Mouse (Mus musculus) testis, postnatal 10 days (tissue): ENCODE results near the gene Ccdc47.
A peak's percentile ranks its signal among the peaks of the same experiment; 100 is the strongest.

Experiments used
- DNase-seq: peaks from one replicate; pipeline ENCODE4 v3.0.0; 2021; ENCODE audit warnings: low spot score

Ccdc47 gene

GRCm38 (mm10) chr11:106198277-106198676, 17.9 kb downstream of the Ccdc47 start:
- no peak for DNase-seq

- DNase-seq: no peak
Observed at GRCm38 (mm10) chr11:106195341-106195740, 20.8 kb downstream of the Ccdc47 start.

DNA sequence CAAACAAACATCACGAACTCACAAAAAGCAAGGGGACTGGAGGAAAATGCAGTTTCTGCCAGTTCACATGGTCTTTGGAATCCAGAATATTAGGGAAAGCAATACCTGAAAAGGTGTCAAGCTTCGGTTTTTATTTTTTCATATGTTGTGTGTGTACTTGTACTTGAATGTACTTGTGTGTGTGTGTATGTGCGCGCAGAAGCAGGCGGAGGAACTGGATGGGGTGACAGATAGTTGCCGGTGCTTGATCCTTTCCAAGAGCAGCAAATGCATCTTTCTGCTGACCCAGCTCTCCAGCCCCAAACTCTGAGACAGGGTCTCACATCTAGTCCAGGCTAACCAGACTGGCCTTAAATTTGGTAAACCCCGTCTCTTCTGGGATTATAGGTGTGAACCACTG, 21.3 kb downstream of the Ccdc47 start:
- DNase-seq: no peak

DNA sequence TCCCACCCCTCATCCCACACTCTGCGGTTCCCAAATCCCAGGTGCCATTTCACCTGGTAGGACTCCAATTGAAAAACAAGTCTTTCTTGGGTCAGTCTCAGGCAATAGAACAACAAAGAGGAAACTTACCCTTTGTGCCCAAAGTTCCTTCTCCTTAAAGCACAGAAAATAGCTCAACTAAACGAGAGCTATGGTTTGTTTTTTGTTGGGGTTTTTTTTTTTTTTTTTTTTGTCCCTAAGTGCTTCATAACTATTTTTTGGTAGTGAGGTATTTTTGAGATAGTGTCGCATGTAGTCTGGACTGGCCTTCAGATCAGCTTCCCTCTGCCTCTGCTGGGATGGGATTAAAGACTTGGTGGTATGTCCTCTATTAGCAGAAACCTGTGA, 22.0 kb downstream of the Ccdc47 start:
- no peak for DNase-seq

- peak; percentile 98 for DNase-seq
Observed at GRCm38 (mm10) chr11:106193371-106194154, 22.6 kb downstream of the Ccdc47 start.

DNA sequence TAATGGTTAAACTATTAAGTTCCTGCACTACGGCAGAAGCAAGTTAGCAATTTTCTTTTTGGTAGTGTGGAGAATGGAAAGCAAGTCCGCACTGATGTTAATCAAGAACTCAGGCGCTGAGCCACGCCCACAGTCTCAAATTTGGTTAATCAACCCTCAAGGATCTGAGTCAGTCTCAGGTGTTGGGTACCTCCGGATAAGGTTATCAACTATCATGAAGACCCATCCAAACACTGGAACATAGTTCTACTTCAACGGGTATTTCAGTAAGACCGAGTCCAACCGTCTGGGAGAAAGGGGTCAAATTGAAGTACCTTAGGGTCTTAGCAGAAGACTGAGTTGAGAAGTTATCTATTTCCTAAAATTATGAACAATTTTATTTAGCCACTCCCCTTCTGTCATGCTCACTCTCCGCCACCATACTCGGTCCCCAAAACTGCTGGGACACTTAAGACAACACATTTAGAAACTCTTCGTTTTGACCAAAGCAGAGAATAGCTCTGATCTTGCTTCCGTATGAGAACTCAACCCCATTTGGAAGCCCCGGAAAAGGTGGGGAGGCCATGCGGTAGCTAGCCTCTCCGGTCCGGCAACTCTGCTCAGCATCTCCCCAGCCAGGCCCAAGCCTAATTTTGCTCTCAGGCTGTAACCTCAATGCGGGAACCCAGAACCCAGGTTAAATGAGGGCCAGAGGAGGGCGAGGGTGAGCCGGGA, 23.3 kb downstream of the Ccdc47 start:
- DNase-seq: no peak

DNA sequence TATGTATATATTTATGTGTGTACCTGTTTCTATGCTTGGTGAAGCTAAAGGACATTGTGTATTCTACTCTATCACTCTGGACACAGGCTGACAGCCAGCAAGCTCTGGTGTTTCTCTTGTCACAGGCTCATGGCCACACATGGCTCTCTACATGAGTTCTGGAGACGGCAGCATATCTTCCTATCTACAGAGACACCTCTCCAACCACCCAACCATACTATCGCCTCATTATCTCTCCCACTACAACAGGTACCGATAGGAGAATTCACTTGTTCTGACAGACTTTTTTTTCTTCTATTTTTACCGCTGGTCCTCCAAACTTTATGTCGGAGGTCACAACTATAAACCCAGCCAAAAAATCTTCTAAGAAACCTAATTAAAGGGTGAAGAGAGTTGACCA, 23.9 kb downstream of the Ccdc47 start:
- no peak for DNase-seq

- DNase-seq: no peak
Observed at GRCm38 (mm10) chr11:106191716-106192115, 24.4 kb downstream of the Ccdc47 start.

DNA sequence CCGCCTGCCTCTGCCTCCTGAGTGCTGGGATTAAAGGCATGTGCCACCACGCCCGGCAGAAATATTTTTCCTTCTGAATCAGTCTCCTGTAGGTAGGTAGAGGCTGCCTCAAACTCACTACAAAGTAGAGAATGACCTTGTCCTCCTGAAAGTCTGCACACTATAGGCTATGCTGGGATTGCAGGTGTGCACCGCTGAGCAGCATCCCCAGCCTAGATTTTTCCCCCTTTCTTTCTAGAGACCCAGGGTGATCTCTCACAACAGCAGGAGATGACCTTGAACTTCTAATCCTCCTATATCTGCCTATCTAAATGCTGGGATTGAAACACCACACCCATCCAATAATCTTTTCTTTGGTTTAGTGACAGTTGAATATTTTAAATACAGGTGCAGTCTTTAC, 28.8 kb downstream of the Ccdc47 start:
- DNase-seq: no peak

DNA sequence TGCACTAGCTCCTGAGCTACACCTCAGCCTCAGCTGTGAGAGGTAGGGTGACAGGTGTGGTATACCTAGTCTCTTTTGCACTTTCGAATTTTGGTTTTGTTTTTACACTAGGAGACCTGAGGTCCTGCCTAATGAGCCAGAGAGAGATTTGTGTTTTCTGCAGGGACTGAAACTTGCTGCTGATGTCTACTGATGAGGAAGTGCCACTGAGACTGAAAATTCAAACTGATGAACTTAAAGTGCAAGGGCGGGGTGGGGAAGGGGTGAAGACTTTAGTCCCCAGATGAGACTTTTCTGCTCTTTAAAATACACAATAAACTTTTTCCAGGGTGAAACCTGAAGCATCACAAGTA, 35.7 kb downstream of the Ccdc47 start:
- no peak for DNase-seq

DNA sequence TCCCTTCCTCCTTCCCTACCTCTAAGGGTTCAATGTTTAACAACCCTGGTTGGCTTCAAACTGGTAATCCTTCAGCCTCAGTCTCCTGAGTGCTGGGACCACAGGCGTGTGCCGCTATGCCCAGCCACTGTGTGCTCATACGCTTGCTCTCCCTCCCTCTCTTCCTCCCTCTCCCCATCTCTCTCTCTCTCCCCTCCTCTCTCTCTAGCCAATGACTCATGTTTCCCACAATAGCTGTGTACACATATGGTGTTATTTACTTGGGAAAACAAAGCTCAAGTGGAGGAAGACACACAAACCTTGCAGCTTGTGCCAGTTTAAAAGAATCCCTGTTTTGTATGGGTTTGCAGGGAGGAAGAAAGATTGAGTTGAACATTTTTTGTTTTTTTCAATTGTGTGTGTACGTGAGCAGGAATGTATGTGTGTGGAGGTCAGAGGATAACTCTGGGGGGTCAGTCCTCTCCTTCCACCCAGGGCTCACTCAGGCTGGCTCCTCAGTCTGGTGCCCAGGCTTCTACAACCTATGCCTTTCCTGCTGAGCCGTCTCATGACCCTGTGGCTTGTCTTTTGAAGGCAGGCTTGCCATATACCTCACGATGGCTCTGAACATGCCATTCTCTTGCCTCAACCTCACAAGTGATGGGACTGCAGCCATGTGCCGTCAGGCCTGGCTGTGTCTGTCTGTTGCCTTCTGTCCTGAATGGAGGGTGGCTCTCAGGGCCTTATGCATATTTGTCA, 36.3 kb downstream of the Ccdc47 start:
- DNase-seq: no peak

- no peak for DNase-seq
Observed at GRCm38 (mm10) chr11:106178036-106178782, 37.9 kb downstream of the Ccdc47 start.

- no peak for DNase-seq
Observed at GRCm38 (mm10) chr11:106176372-106176771, 39.8 kb downstream of the Ccdc47 start.

GRCm38 (mm10) chr11:106175081-106175480, 41.1 kb downstream of the Ccdc47 start:
- DNase-seq: no peak

DNA sequence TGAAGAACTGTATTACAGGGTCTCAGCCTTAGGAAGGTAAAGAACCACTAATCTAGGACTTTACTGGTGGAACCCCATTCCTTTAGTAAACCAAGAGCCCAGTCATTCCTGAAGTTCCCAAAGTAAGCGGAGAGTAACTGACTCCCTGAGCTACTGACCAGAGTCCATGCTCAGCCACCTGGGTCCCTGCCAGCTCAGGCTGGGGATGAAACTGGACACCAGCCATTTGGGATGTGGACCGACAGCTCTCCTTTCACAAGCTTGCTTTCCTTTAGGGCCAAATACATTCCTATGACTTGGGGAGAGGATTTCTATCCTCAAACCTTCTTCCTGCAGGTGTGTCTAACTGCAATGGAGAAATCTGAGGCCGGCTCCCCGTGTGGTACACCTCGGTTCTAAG, 41.8 kb downstream of the Ccdc47 start:
- DNase-seq: no peak

- no peak for DNase-seq
Observed at GRCm38 (mm10) chr11:106173228-106173627, 42.9 kb downstream of the Ccdc47 start.

GRCm38 (mm10) chr11:106170807-106171206, 45.3 kb downstream of the Ccdc47 start:
- no peak for DNase-seq

- DNase-seq: no peak
Observed at GRCm38 (mm10) chr11:106167435-106167834, 48.7 kb downstream of the Ccdc47 start.

- no peak for DNase-seq
Observed at GRCm38 (mm10) chr11:106164601-106165180, 51.5 kb downstream of the Ccdc47 start.

DNA sequence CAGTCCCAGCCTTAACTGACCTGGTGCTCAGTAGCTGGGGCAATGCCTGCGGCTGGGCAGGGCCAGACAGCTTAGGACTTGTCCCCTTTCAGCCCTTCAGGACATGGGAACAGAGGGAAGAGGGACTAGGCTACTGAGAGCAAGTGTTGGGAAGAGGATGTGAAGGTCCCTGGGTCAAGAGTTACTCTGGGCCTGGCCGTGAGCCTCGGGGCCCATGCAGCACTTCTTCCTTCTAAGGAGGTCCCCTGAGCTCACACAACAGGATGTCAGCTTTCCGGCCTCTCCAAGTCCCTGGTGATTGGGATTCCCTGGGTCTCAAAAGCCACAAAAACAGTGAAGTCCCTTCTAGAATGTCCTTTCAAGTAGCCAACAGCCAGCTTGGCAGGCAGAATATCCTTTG, 52.6 kb downstream of the Ccdc47 start:
- no peak for DNase-seq

- DNase-seq: no peak
Observed at GRCm38 (mm10) chr11:106162237-106162636, 53.9 kb downstream of the Ccdc47 start.
